Mouse (Mus musculus): ENCODE data around the gene Phf20.
"Not testable (repeated sequence)": the region's sequence is repeated elsewhere in the genome, so short reads cannot be mapped to it uniquely, and the experiment has no call there.

Phf20 gene

GRCm38 (mm10) chr2:156197129-156197911, 1.1 kb downstream of the Phf20 start:
- DNase-seq (ENCODE audit: low spot score in 2 of 2) = no peak

GRCm38 (mm10) chr2:156199944-156200343, 3.7 kb downstream of the Phf20 start:
- no peak for DNase-seq (ENCODE audit: low spot score in 2 of 2)

GRCm38 (mm10) chr2:156201486-156201885, 5.2 kb downstream of the Phf20 start:
- DNase-seq (ENCODE audit: low spot score in 2 of 2) = no peak

GRCm38 (mm10) chr2:156202848-156203437, 6.7 kb downstream of the Phf20 start:
- peak in 1 of 2 experiments; percentile 21 for DNase-seq (ENCODE audit: low spot score in 2 of 2)

GRCm38 (mm10) chr2:156203917-156204316, 7.7 kb downstream of the Phf20 start:
- no peak for DNase-seq (ENCODE audit: low spot score in 2 of 2)

GRCm38 (mm10) chr2:156217786-156218185, 21.5 kb downstream of the Phf20 start:
- no peak for DNase-seq (ENCODE audit: low spot score in 2 of 2)

GRCm38 (mm10) chr2:156222100-156222499, 25.8 kb downstream of the Phf20 start:
- DNase-seq (ENCODE audit: low spot score in 2 of 2) = no peak

GRCm38 (mm10) chr2:156224043-156224442, 27.8 kb downstream of the Phf20 start:
- DNase-seq (ENCODE audit: low spot score in 2 of 2) = no peak

- no peak for DNase-seq (ENCODE audit: low spot score in 2 of 2)
Measured at GRCm38 (mm10) chr2:156227689-156228088, 31.4 kb downstream of the Phf20 start.

GRCm38 (mm10) chr2:156229171-156229570, 32.9 kb downstream of the Phf20 start:
- DNase-seq (ENCODE audit: low spot score in 2 of 2) = no peak

GRCm38 (mm10) chr2:156231340-156231739, 35.1 kb downstream of the Phf20 start:
- DNase-seq (ENCODE audit: low spot score in 2 of 2) = no peak

GRCm38 (mm10) chr2:156233275-156233948, 37.1 kb downstream of the Phf20 start:
- peak; percentile 13 to 37 for DNase-seq (ENCODE audit: low spot score in 2 of 2)

- not testable (repeated sequence) for DNase-seq (ENCODE audit: low spot score in 2 of 2)
Measured at GRCm38 (mm10) chr2:156234016-156234415, 37.8 kb downstream of the Phf20 start.

GRCm38 (mm10) chr2:156235847-156236246, 39.6 kb downstream of the Phf20 start:
- no peak for DNase-seq (ENCODE audit: low spot score in 2 of 2)

GRCm38 (mm10) chr2:156241662-156242061, 45.4 kb downstream of the Phf20 start:
- DNase-seq (ENCODE audit: low spot score in 2 of 2) = no peak

- no peak for DNase-seq (ENCODE audit: low spot score in 2 of 2)
Measured at GRCm38 (mm10) chr2:156243011-156243410, 46.7 kb downstream of the Phf20 start.

GRCm38 (mm10) chr2:156247599-156247998, 51.3 kb downstream of the Phf20 start:
- no peak for DNase-seq (ENCODE audit: low spot score in 2 of 2)

GRCm38 (mm10) chr2:156250761-156251160, 54.5 kb downstream of the Phf20 start:
- DNase-seq (ENCODE audit: low spot score in 2 of 2) = no peak

- DNase-seq (ENCODE audit: low spot score in 2 of 2) = no peak
Measured at GRCm38 (mm10) chr2:156251291-156251690, 55.0 kb downstream of the Phf20 start.

- DNase-seq (ENCODE audit: low spot score in 2 of 2) = peak in 1 of 2 experiments; percentile 23
Measured at GRCm38 (mm10) chr2:156257051-156257450, 60.8 kb downstream of the Phf20 start.

GRCm38 (mm10) chr2:156257922-156258761, 61.9 kb downstream of the Phf20 start:
- no peak for DNase-seq (ENCODE audit: low spot score in 2 of 2)

- DNase-seq (ENCODE audit: low spot score in 2 of 2) = no peak
Measured at GRCm38 (mm10) chr2:156260968-156261367, 64.7 kb downstream of the Phf20 start.
